Mouse (Mus musculus) left cerebral cortex, adult 11 months (tissue): ENCODE results near the gene Reck.
A peak's percentile ranks its signal among the peaks of the same experiment; 100 is the strongest.

Source experiments
- DNase-seq: peaks from one replicate; pipeline ENCODE4 v3.0.0; 2022; ENCODE audit warnings: low spot score

Gene Reck

DNA sequence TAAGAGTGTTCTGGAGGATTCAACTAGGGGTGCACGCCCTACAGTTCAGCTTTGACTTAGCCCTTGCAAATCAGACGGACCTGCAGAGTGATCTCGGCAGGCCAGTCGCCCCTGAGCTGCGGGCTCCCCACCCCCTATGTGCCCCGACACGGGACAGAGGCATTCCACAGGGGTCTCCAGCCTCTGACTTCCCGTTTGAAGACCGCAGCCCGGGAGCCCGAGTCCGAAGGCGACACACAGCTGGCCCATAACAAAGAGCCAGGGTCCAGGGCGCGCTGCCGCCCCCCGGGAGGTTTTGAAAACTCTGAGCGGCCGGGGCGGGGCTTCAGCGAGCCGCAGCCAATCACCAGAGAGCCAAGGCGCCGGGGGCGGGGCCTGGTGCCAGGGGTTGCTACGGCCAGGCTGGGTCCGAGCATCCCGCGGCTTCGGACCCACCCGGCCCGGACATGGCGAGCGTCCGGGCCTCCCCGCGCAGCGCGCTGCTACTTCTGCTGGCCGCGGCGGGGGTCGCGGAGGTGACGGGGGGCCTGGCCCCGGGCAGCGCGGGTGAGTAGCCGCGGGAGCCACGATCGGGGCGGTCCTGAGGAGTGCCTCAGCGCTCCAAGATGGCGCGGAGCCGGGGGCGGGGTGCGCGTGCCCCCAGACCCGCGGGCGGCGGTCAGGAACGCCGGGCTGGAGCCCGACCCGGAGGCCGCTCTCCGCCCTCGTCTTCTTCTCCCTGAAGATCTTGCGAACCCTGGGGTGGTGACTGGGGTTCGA lies at the start of gene Reck:
Gene Reck (plus strand): TSS at position 371 of the 759 bp plus-strand sequence.
- DNase-seq: peak; percentile 50

DNA sequence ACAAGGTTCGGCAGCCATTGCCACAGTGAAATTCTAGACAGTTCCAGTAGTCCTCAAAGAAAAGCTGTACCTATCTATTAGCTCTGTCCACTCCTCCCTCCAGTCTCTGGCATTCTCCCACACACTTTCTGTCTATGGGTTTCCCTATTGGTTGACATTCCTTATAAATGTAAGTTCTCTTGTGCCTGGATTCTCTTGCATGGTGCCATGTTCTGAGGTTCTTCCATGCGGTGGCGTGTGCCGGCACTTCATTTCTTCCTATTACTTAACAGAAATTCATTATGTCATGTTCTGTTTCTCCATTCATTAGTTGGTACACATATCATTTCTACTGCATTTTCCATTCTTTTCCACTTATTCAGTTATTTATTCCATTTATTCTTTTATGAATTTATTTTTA lies 46.5 kb upstream of the Reck start:
- no peak for DNase-seq

DNA sequence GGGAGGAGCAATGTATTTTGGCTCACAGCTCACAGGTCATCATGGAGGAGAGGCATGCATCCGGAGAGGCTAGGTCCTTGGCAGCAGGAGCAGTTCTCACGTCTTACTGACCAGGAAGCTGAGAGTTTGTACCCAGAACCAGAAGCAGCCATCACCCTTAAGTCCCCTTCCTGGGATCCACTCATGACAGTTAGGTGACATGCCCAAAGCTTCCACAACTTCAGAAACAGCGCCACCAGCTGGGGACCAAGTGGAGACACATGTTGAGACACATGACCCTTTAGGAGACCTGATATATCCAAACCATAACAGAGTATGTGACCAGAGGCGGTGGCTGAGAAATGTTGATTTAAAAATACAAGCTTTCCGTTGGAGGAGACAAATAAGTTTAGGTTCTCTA lies 43.3 kb upstream of the Reck start:
- DNase-seq: no peak

DNA sequence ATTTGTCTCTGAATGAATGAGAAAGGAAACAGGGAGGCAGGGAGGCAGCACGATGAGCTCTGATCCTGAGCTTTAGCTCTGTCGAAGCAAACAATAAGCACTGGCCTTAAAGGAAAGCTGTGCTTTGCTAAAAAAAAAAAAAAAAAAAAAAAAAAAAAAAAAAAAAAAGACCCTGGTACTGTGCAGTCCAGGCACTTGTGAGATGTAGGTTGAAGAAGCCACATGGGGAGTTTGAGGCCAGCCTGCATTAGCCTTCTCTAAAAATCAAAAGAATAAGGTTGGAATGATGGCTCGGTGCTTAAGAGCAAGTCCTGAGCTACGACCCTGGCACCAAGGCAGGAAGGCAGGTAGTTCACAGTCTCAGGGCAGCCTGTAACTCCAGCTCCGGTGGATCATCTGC lies 41.6 kb upstream of the Reck start:
- DNase-seq: no peak

DNA sequence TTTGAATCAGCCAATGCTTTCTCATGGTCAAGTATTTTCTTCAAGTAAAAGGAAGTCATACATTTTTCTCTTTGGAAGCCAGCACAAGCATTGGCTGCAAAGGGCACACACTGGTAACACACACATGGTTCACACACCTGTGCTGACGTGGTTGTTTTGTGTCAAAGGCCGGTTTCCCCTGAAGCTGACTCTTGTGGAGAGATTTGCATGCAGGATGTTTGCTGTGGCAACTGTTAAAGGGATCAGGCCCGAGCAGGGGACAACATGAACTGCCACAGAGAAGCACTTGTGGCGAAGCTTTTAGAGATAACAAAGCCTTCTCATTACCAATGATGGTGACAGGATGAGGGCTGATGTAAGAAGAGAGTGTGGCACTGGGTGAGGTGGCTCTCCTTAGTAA lies 40.6 kb upstream of the Reck start:
- DNase-seq: no peak

DNA sequence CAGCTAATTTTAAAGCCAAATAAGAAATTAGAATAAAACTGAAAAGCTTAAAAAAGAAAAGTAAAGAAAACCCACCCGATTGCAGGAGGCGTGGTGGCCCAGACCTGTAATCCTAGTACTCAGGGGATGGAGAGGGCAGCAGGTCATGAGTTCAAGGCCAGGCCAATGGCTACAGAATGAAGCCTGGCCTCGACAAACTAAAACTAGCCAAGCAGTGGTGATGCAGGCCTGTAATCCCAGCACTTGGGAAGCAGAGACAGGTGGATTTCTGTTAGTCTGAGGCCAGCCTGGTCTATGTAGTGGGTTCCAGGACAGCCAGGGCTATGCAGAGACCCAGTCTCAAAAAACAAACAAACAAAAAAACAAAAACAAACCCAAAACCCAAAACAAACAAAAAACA lies 37.0 kb upstream of the Reck start:
- DNase-seq: no peak

DNA sequence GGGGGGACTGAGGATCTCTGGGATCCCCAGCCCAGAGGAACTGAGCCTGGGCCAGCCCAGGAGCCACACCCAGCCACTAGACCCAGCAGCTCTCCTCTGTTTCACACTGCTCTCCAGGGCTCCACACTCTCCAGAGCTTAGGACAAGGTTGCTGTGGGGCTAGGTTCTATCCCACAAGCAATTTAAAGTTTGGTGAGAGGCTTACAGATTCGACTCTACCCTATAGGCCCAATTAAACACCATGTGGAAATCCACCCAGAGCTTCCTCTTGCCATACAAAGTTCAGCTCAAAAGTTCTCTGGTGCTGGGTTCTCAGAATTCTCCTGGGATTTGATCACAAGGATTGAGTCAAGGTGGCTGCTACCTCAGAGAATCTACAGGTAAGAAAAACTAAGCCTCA lies 35.2 kb upstream of the Reck start, which contains the start of gene Olfr157:
Gene Olfr157 (minus strand): TSS at position 101 of the 400 bp plus-strand sequence.
- no peak for DNase-seq

DNA sequence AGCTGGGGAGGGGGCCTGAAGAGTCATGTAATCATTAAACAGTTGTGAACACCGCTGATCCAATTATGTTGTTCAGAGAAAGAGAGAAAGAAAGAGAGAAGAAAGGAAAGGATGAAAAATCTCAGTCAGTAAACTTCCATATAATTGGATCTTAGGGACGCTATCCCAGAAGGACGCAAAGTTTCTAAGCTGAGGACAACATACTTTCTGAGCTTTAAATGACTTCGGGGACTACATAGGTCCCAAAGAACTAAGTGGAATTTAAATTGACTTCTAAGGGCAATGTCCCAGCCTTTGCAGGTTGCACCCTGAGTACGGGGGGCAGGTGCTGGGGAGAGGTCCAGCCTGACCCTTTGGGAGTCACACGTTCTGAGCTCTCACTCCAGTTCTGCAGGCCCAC lies 24.1 kb upstream of the Reck start, which contains the start of gene Olfr155:
Gene Olfr155 (plus strand): TSS at position 301 of the 400 bp plus-strand sequence.
- no peak for DNase-seq

DNA sequence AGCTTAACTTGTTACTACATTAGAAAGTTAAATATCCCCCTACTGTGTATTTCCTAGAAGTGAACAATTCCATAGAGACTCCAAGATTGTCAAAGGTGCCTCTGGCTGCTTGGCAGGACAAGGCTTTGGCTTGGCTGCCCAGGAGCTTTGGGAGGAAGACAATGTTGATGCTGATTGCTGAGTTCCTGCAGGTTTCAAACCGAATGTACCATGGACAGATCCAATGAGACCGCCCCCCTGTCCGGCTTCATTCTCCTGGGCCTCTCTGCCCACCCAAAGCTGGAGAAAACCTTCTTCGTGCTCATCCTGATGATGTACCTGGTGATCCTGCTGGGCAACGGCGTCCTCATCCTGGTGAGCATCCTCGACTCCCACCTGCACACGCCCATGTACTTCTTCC lies 21.2 kb upstream of the Reck start:
- no peak for DNase-seq

DNA sequence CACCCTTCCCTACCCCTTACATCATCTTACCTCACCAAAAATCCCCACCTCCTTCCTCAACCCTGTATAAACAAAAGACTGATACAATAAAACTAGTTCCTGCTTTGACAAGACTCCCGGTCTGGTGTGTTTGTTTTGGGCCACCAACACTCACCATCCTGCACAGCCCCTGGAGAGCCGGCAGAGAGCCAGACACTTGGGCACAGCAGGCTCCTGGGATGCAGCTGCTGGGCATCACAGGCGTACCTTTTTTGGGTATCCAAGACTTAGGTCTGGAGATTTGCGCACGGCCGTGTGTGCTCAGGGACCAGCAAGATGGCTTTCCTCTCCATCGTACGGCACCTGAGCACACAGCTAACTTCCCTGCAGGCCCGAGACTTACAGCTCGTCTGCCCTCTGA lies 15.4 kb upstream of the Reck start:
- DNase-seq: no peak

DNA sequence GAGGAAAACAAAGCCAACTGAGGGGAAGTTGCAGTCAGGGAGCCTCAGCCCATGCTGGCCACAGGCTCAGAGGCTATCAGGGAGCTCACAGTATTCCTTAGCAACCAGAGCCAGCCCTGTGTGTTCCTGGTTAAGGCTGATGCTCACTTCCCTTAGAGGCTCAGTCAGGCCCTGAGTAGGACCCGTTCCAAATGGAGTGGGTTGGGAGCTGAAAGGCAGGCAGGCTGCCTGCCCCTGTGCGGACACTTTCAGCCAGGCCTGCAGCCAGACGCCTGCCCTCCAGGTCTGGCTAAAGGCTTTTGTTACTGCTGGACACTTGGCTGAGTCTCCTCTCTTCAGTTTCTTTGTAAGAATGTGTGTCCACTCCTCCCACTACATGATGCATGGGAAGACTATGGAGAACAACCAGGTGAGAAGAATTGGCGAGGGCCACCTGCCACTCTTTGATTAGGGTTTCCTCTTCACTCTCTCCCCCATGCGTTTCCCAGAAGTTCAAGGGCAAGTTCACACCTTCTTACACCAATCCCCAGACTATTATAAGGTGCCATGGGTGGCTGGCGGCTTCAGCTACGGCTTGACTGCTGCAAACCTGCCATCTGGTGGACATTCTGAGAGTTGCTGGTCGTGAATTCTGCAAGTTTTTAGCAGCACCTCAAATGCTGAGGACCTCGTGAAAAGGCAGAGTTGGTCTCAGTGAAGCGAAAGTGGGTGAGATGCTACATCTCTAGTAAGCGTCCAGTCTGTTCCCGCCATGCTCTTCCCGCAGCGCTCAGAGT lies 14.4 kb upstream of the Reck start:
- DNase-seq: no peak

DNA sequence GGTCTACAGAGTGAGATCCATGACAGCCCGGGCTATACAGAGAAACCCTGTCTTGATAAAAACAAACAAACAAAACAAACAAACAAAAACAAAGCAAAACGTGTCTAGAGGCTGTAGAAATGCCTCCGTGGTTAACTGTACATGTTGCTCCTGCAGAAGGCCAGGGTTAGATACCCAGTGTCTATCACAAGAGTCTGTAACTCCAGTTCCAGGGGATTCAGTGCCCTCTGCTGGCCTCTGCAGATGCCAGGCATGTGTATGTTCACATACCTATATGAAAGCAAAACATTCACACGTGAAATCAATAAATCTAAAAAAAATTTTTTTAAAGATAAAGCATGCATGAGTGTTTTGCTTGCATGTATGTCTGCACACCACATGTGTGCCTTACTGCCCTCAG lies 12.0 kb upstream of the Reck start:
- DNase-seq: no peak

DNA sequence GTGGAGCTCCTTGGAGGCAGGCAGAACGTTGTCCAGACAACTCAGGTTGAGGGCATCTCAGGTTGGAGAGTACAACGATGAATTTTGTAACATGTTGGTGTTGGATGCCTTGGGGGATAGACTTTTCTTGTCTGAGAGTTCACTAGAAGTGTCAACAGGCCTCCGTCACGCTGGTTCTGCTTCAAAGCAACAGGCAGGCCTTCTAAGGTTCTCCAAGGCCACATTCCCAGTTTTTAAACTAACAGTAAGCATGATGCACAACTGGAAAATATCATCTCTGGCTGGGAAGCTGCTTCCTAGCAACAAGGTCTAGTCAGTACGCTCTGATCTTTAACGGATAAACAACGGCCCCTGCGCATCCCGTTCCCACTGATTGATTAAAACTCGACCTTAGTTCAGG lies 5.5 kb upstream of the Reck start:
- DNase-seq: no peak

DNA sequence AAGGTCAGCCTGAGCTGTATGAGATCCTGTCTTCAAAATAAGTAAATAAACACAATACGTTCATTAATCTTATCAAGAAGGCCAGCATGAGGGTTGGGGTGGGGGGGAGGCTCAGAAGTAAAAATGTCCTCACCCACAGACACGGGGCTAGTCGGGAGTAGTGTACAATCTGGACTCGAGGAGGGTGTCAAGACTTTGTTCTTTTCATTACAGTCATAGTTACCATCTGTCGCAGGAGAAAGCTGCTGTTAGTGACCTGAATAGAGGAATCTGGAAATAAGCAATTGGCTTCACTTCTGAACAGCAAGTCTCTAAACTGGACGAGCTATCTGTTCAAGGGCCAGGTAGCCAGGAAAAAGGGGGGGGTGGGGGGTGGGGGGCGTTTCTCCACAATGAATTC lies 829 bp upstream of the Reck start:
- no peak for DNase-seq

DNA sequence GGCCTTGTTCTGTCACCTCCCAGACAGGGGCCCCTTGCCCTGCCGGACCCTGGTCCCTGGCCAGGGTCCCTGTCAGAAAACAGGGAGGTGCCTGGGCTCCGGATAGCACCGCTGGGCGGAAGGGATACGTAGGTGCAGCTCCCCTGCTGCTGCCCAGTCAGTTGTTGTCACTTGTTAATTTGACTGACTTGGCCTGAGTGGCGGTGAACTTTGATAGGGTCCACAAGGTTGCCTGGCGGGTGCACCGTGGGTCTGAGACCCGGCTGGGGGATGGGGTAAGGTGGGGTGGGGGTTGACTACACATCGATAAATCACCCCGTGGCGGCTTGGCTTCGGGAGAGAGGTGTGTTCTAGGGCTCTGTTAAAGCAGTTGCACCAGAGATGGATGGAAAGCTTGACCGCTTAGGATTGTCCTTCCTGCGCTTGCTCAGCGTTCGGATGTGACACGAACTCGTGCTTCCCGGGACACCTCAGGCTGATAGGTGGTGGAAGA lies 635 bp downstream of the Reck start:
- DNase-seq: no peak

DNA sequence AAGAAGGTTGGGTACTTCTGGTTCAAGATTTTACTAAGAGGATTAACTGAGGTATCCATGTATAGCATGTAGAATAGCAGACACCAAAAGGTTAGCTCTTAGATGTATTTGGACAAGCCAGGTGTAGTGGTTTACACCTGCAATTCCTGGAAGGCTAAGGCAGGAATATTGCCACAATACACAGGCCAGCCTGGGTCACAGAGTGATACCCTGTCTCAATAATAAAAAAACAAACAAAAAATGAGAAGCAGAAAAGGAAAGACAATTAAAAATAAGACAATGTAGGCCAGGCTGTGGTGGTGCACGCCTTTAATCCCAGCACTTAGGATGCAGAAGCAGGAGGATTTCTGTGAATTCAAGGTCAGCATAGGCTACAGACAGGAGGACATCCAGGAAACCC lies 1.9 kb downstream of the Reck start:
- no peak for DNase-seq

DNA sequence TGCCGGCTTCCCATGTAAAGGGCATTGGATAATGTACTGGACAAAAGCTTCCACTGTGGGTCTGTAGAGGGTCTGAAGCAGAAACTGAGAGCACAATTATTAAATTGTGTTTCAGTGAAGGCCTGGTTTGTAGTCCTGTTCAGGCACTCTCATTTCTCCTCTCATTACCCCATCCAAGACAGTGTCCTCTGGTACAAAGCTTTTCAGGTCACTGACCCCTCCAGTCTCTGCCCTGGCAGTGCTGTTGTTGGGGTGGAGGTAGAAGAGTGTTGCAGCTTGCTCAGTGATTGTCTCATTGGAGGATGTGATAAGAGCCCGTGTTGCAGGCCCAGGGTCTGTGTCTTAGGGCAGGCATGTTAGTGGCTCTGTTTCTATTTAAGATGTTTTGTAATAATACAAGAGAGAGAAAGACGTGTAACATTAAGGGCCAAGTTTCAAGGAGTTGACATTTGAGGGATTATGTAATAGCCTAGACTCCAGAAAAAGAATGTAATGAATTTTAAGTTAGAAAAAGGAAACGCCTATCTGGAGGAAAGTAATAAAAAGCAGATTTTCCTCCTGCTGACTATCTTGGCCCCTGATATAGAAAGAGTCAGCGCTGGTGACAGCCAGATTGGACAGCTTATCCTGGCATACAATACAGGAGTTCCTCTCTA lies 2.9 kb downstream of the Reck start:
- DNase-seq: no peak

DNA sequence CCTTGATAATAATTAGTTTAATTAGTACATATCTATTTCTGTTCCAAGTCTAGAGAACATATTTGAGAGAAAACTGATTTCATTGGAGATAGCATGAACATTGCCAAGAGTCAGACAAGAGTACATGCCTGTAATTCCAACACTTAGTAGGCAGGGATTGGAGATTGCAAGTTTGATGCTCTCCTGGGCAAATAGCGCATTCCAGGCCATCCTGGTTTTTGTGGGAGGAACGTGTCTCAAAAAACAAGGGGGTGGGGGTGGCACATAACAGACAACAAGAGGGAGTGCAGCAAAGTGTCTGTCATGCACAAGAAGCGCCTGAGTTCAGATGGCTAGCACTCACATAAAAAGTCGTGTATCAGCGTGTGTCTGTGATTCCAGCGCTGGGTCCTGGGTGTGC lies 4.2 kb downstream of the Reck start:
- no peak for DNase-seq

DNA sequence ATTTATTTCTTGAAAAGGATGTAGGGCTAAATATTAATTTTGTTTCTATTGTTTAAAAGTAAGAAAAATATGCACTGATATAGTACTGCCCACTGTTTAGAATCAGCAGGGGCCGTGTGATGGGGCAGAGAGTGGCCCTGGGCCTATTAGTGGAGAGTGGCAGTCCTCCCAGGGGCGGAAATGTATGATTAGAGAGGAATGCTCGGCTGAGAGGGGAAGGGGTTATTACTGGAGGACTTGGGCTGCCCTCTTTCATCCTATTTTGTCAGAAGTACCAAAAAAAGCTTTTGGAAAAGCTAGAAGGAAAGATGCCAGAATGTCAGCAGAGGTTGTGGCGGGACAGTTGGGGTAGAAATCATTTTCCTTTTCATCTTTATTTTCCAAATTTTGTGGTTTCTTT lies 8.9 kb downstream of the Reck start:
- DNase-seq: no peak

DNA sequence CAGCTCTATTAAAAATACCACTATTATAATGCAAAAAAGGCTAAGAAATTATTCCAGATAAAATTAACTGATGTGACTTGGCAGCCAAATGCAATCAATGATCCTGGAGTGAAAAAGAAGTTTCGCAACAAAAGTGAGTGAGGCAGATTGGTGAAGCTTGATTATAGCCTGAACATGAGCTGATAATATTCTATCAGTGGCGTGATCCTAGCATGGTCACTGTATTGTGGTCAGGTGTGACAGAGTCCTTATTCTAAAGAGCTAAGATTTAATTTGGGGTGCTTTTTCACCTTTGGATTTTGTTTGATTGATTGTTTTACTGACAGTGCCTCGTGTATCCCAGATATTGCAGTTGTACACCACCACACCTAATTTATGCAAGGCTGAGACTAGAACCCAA lies 15.9 kb downstream of the Reck start:
- DNase-seq: no peak

DNA sequence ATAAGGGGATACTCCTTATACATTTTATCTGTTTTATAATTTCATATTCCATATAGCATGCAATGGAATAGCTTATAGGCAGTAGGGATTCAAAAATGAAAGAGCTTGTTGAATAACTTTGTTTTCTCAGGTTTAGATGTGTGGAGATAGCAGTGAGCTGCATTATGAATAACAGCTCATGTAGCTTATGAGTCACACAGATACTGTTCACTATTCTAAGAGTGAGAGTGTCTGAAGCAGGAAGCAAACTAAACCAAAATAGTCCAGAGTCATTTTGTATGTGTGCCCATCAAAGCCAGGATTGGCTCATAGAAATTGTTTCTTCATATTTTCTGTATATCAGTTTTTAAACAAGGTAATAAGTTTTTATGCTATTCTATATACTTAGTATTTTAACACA lies 21.9 kb downstream of the Reck start:
- DNase-seq: no peak

DNA sequence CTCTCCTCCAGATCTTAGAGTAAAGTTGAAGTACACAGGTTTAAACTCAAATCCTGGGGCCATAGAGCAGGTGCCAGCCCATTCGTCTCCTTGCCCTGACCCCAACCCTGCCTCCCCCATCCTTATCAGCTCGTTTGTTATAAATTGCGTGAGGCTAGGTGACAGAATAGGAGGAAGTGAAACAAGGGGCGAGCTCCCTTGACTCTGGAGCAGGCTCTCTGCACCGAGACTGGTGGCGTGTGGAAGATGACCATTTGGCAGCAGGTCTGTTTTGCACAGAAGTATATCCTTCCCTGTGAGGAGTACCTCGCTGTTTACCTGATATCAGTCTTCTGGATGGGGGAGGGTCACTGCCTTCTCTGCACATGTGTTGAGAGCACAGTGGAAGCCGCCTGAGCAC lies 23.9 kb downstream of the Reck start:
- no peak for DNase-seq

DNA sequence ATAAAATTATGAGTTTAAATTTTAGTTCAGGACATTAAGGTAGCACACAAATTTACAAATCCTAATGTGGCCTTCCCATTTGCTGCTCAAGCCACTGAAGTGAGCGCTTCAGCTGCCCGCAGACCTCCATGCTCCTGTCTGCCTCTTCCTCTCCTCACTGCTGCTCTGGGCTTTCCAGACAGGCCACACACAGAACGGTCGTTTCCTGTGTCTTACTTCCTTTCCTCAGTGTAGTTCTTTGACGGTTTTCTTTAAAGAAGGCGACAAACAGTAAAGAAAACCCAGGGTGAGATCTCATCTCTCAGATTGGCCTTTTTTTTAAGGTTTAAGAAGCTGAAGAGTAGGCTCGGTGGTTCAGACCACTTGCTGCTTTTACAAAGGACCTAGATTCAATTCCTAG lies 28.4 kb downstream of the Reck start:
- no peak for DNase-seq
